Mouse (Mus musculus): ENCODE measurements at regions not wholly inside any gene's neighbourhood (a gene's known extent, or its start where the extent isn't known, plus 50 kb on each side); places are given as distances from the start of the nearest gene placed in this dataset.

DNA sequence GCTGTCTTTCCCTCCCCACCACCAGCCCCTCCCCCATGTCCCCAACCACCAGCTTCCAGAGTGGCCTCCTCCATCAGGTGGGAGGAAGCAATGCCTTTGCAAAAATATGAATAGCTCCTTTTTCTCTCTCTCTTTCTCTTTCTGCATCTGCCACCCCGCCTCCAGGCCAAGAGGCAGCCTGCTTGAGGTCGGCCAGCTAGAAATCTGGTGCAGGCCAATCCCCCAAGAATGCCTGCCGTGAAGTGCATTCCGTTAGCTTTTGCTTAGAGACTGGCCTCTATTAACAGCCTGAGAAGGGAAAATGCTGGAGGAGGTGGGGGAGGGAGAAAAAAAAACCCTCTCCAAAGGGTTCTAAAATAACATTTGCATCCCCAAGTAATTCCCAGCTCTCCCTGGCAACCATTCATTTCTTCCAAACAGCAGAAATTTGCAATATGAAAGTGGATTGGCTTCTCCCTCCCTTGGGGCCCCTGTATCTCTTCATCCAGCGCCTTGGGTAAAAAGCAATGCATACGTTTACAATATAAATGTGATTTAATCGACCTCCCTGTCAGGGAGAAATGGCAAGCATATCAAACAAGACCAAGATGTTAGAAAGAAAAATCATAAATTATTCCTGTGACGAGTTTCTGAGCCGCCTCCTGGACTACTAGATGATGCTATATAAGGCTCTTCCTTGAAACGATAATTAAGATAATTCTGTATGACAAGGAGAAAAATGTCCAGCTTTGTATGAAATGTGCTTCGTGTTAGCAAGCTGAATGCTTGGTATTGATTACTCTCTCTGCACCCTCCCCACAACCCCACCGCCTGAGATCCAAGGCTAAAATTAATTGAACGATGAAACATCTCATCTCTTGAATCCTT lies 339.8 kb downstream of the Rps24 start:
- no peaks in the 10 kb centered on the region for H3K9me3 ChIP-seq (ENCODE audit: low read length)
- H3K27me3 ChIP-seq (ENCODE audit: insufficient read depth, low read length) = 0 out of 2 replicates have a peak, but pooled peaks cover 3% of the 10 kb centered on the region
- H3K36me3 ChIP-seq (ENCODE audit: insufficient read depth, low read length) = no peaks in the 10 kb centered on the region
- no peak overlapping the region for H3K4me3 ChIP-seq (replicated peaks; ENCODE audit: low read length)
- TF ChIP-seq POU5F1 (IDR thresholded peaks at IDR 0.05; ENCODE audit: borderline replicate concordance, low read length) (no peak), CTCF (conservative IDR thresholded peaks at IDR 0.05; ENCODE audit: low read length) (no peak), NANOG (IDR thresholded peaks at IDR 0.05; ENCODE audit: borderline replicate concordance, low read length) (no peak)
- H3K4me1 ChIP-seq (replicated peaks; ENCODE audit: low read depth, low read length) = peaks cover 4% of the 10 kb centered on the region; the same call in 1 of the 2 replicates

DNA sequence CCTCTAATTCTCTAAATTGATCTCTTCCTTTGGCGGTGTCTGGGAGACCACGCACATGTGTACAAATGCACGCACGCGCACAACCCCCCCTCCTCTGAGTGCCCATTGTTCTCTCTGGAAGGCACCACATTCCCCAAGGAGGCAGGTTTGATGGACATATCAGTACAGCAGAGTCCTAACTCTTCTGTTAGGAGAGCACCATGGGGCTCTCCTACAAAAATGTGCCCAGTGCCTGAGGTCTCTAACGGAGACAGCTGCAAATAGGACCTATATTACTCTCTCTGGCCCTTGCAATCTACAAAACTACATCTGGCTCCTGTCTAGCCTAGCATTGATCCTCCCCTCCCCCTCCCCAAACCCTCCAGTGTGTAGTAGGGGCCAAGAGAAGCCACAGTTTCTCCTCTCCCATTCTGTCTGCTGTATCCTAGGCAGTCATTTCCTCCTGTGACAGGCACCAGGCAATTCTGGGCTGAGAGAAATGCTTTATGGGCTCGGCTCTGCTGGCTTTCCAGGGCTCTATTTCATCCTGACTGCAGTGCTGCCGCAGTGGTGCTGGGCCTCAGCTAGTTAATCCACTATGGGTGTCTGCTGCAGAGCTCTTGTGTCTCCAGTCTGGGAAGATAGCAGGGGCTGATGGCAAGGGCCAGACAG lies 340.6 kb downstream of the Rps24 start:
- Histone ChIP-seq H3K9me3 (ENCODE audit: low read length) (no peaks in the 10 kb centered on the region), H3K36me3 (ENCODE audit: insufficient read depth, low read length) (no peaks in the 10 kb centered on the region), H3K4me1 (replicated peaks; ENCODE audit: low read depth, low read length) (peaks cover 4% of the 10 kb centered on the region; the same call in 1 of the 2 replicates), H3K27me3 (ENCODE audit: insufficient read depth, low read length) (0 out of 2 replicates have a peak, but pooled peaks cover 3% of the 10 kb centered on the region), H3K4me3 (replicated peaks; ENCODE audit: low read length) (no peak overlapping the region)
- TF ChIP-seq CTCF (conservative IDR thresholded peaks at IDR 0.05; ENCODE audit: low read length) = no peak
- no peak for TF ChIP-seq POU5F1 (IDR thresholded peaks at IDR 0.05; ENCODE audit: borderline replicate concordance, low read length)
- no peak for TF ChIP-seq NANOG (IDR thresholded peaks at IDR 0.05; ENCODE audit: borderline replicate concordance, low read length)

DNA sequence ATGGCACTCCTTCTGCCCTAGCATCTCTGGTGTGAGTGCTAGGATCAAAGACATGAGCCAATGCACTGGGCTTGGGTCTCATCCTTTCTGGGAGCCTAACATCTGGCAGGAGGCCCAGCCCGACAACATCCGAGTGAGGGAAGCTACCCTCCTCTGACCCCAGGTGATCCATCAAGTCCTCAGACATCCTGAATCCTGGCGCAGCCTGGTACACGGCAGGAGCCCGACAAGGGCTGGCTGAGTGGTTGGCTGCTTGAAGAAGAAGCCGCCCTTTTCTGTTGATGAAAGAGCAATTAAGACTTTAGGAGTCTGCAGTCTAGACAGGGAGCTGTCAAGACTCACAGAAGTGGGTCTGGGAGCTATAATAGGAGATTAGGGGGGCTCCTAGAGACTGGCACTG lies 342.1 kb downstream of the Rps24 start:
- Histone ChIP-seq H3K9me3 (ENCODE audit: low read length) (no peaks in the 10 kb centered on the region; the same call in 1 of the 2 replicates), H3K4me3 (replicated peaks; ENCODE audit: low read length) (no peak overlapping the region)
- no peak for TF ChIP-seq NANOG (IDR thresholded peaks at IDR 0.05; ENCODE audit: borderline replicate concordance, low read length)
- no peak for TF ChIP-seq POU5F1 (IDR thresholded peaks at IDR 0.05; ENCODE audit: borderline replicate concordance, low read length)
- no peak for TF ChIP-seq CTCF (conservative IDR thresholded peaks at IDR 0.05; ENCODE audit: low read length)

DNA sequence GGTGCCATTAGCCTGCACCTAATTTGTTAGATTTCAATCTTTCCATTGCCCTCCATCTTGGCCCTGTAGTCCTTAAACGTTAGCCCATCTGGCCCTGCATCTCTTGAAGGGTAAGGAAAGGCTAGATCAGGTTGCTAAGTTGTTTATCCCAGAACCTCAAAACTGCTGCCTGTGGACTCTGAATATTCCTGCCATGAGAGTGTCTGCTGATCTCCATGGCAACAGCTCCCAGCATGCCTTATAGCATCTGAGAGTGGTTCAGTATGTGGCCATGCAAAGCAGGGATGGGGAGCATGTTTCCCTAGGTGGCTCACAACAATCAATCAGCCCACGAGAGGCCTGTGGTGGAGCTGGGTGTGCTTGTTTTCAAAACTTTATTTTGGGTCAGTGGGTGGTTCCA lies 346.3 kb downstream of the Rps24 start:
- H3K9me3 ChIP-seq (ENCODE audit: low read length) = no peaks in the 10 kb centered on the region; the same call in 1 of the 2 replicates
- no peaks in the 10 kb centered on the region for H3K36me3 ChIP-seq (ENCODE audit: insufficient read depth, low read length)
- no peaks in the 10 kb centered on the region for H3K4me1 ChIP-seq (replicated peaks; ENCODE audit: low read depth, low read length)
- no peak overlapping the region for H3K4me3 ChIP-seq (replicated peaks; ENCODE audit: low read length)
- TF ChIP-seq CTCF (conservative IDR thresholded peaks at IDR 0.05; ENCODE audit: low read length) (no peak), NANOG (IDR thresholded peaks at IDR 0.05; ENCODE audit: borderline replicate concordance, low read length) (no peak), POU5F1 (IDR thresholded peaks at IDR 0.05; ENCODE audit: borderline replicate concordance, low read length) (no peak)
- no peaks in the 10 kb centered on the region for H3K27me3 ChIP-seq (ENCODE audit: insufficient read depth, low read length)

More for the DNA sequence above, 342.1 kb downstream of the Rps24 start:
- Histone ChIP-seq H3K27me3 (ENCODE audit: insufficient read depth, low read length) (no peaks in the 10 kb centered on the region), H3K36me3 (ENCODE audit: insufficient read depth, low read length) (no peaks in the 10 kb centered on the region), H3K4me1 (replicated peaks; ENCODE audit: low read depth, low read length) (peaks cover 4% of the 10 kb centered on the region; the same call in 1 of the 2 replicates)

- TF ChIP-seq POU5F1 (IDR thresholded peaks at IDR 0.05; ENCODE audit: borderline replicate concordance, low read length) (no peak), NANOG (IDR thresholded peaks at IDR 0.05; ENCODE audit: borderline replicate concordance, low read length) (no peak)
These were observed 351.3 kb downstream of the Rps24 start for GRCm38 (mm10) chr14:24838219-24838618.

DNA sequence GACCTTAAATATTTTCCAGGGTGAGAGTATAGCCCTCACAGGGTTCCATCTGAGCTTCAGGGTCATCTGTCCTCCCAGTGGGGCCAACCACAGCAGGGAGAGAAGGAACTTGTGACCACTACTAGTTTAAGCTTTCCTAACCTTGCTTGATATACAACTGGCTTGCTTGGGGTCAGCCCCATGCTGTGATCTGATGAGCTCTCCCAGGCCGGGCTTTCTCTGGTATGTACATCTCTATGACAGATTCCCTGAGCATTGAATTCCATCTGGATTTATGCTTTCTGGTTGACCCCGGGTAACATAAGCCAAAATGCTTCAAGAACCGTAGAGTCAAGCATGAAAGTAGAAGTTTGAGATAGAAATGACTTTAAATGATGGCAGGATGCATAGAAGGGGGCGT lies 352.1 kb downstream of the Rps24 start:
- Histone ChIP-seq H3K9me3 (ENCODE audit: low read length) (no peaks in the 10 kb centered on the region), H3K36me3 (ENCODE audit: insufficient read depth, low read length) (no peaks in the 10 kb centered on the region), H3K4me1 (replicated peaks; ENCODE audit: low read depth, low read length) (no peaks in the 10 kb centered on the region), H3K27me3 (ENCODE audit: insufficient read depth, low read length) (no peaks in the 10 kb centered on the region), H3K4me3 (replicated peaks; ENCODE audit: low read length) (no peak overlapping the region)
- TF ChIP-seq POU5F1 (IDR thresholded peaks at IDR 0.05; ENCODE audit: borderline replicate concordance, low read length) (no peak), NANOG (IDR thresholded peaks at IDR 0.05; ENCODE audit: borderline replicate concordance, low read length) (no peak), CTCF (conservative IDR thresholded peaks at IDR 0.05; ENCODE audit: low read length) (no peak)

More at GRCm38 (mm10) chr14:24838219-24838618, 351.3 kb downstream of the Rps24 start:
- Histone ChIP-seq H3K27me3 (ENCODE audit: insufficient read depth, low read length) (no peaks in the 10 kb centered on the region), H3K4me1 (replicated peaks; ENCODE audit: low read depth, low read length) (no peaks in the 10 kb centered on the region), H3K9me3 (ENCODE audit: low read length) (no peaks in the 10 kb centered on the region; the same call in 1 of the 2 replicates), H3K36me3 (ENCODE audit: insufficient read depth, low read length) (no peaks in the 10 kb centered on the region), H3K4me3 (replicated peaks; ENCODE audit: low read length) (no peak overlapping the region)

GRCm38 (mm10) chr14:24841715-24842496 lies 355.0 kb downstream of the Rps24 start:
- no peaks in the 10 kb centered on the region for H3K36me3 ChIP-seq (ENCODE audit: insufficient read depth, low read length)
- no peaks in the 10 kb centered on the region for H3K27me3 ChIP-seq (ENCODE audit: insufficient read depth, low read length)
- no peaks in the 10 kb centered on the region for H3K4me1 ChIP-seq (replicated peaks; ENCODE audit: low read depth, low read length)
- no peak for TF ChIP-seq NANOG (IDR thresholded peaks at IDR 0.05; ENCODE audit: borderline replicate concordance, low read length)
- no peak for TF ChIP-seq POU5F1 (IDR thresholded peaks at IDR 0.05; ENCODE audit: borderline replicate concordance, low read length)
- TF ChIP-seq CTCF (conservative IDR thresholded peaks at IDR 0.05; ENCODE audit: low read length) = no peak
- H3K9me3 ChIP-seq (ENCODE audit: low read length) = no peaks in the 10 kb centered on the region
- H3K4me3 ChIP-seq (replicated peaks; ENCODE audit: low read length) = no peak overlapping the region

DNA sequence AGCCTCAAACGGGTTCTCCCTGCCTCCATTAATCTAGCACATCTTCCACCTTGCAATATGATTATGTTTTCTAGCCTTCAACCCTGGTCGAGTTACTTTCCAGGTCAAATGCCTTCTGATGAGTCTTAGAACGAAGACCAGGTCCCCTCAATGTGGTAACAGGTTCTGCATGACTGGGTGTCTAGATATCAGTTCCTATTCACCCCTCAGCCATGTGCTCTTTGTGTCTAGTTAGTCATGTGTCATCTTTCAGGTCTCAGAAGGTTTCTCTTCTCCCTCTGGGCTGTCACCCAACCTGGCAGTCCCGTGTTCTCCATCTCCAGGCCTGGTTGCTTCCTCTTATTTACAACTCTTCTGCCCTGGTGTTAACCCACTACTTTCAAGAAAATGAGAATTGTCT lies 356.7 kb downstream of the Rps24 start:
- no peaks in the 10 kb centered on the region for H3K27me3 ChIP-seq (ENCODE audit: insufficient read depth, low read length)
- H3K36me3 ChIP-seq (ENCODE audit: insufficient read depth, low read length) = no peaks in the 10 kb centered on the region
- no peak overlapping the region for H3K4me3 ChIP-seq (replicated peaks; ENCODE audit: low read length)
- no peaks in the 10 kb centered on the region for H3K9me3 ChIP-seq (ENCODE audit: low read length)
- no peaks in the 10 kb centered on the region for H3K4me1 ChIP-seq (replicated peaks; ENCODE audit: low read depth, low read length)
- TF ChIP-seq POU5F1 (IDR thresholded peaks at IDR 0.05; ENCODE audit: borderline replicate concordance, low read length) = no peak
- TF ChIP-seq CTCF (conservative IDR thresholded peaks at IDR 0.05; ENCODE audit: low read length) = no peak
- TF ChIP-seq NANOG (IDR thresholded peaks at IDR 0.05; ENCODE audit: borderline replicate concordance, low read length) = no peak
